Mouse (Mus musculus): ENCODE measurements around the gene Tdrd3.

- no peak for TF ChIP-seq CTCF (IDR thresholded peaks at IDR 0.05; ENCODE audit: low read depth)
- TF ChIP-seq EP300 (IDR thresholded peaks at IDR 0.05; ENCODE audit: low read depth), result no peak
Measured at GRCm38 (mm10) chr14:87467586-87467985, 51.1 kb downstream of the Tdrd3 start.
